Comparison of ENCODE assay signal across 16 mouse cellular contexts in genomic region chr6:28753681-28754080, GRCm38 (mm10).
DNase-seq lines count a peak whose midpoint lies in the region; ATAC-seq lines count a peak whose summit lies in the region.
"Had no signal": no experiment of that assay in that cellular context is flagged by ENCODE, and none has a peak within 500 bp of the region (broad histone marks: within the 10 kb centered on the region; RNA-seq: fewer than 3 reads in every experiment).

No protein-coding gene starts in this region.

- peaks cover 81% of the 10 kb centered on the region for H3K4me1 ChIP-seq in forebrain, embryonic 13.5 days
- peaks cover 47% of the 10 kb centered on the region for H3K4me1 ChIP-seq in forebrain, embryonic 10.5 days
- peaks cover 12% of the 10 kb centered on the region for H3K4me1 ChIP-seq in hindbrain, embryonic 16.5 days (ENCODE audit: control insufficient read depth, insufficient read depth, low read depth, low read length)
- peaks cover 17% of the 10 kb centered on the region for H3K4me1 ChIP-seq in hindbrain, embryonic 12.5 days
- H3K4me1 ChIP-seq in neural tube, embryonic 14.5 days (ENCODE audit: control insufficient read depth, insufficient read depth, low read length): peaks cover 19% of the 10 kb centered on the region; the same call in 1 of the 2 replicates

- H3K9me3 ChIP-seq in forebrain, embryonic 13.5 days (replicated peaks): no peaks in the 10 kb centered on the region
- H3K9me3 ChIP-seq in forebrain, embryonic 10.5 days: no peaks in the 10 kb centered on the region
- H3K9me3 ChIP-seq in hindbrain, embryonic 16.5 days (ENCODE audit: control insufficient read depth, low read length): no peaks in the 10 kb centered on the region
- no peaks in the 10 kb centered on the region for H3K9me3 ChIP-seq in hindbrain, embryonic 12.5 days (replicated peaks)
- no peaks in the 10 kb centered on the region for H3K9me3 ChIP-seq in neural tube, embryonic 14.5 days (ENCODE audit: control insufficient read depth, low read length)
- H3K9me3 ChIP-seq: limb, embryonic 15.5 days had no signal

- H3K4me2 ChIP-seq in forebrain, embryonic 13.5 days: no peak overlapping the region
- no peak overlapping the region for H3K4me2 ChIP-seq in hindbrain, embryonic 16.5 days (ENCODE audit: low read length)
- no peak overlapping the region for H3K4me2 ChIP-seq in hindbrain, embryonic 12.5 days (replicated peaks)
- no peak overlapping the region for H3K4me2 ChIP-seq in neural tube, embryonic 14.5 days (ENCODE audit: low read depth, low read length)
- H3K4me2 ChIP-seq: limb, embryonic 15.5 days had no signal

- no peaks in the 10 kb centered on the region for H3K36me3 ChIP-seq in forebrain, embryonic 13.5 days (ENCODE audit: poor library complexity, severe bottlenecking)
- H3K36me3 ChIP-seq in forebrain, embryonic 10.5 days (replicated peaks): 0 out of 2 replicates have a peak, but pooled peaks cover 3% of the 10 kb centered on the region
- H3K36me3 ChIP-seq in hindbrain, embryonic 16.5 days (ENCODE audit: control insufficient read depth, insufficient read depth, low read length): no peaks in the 10 kb centered on the region
- H3K36me3 ChIP-seq in hindbrain, embryonic 12.5 days: no peaks in the 10 kb centered on the region
- H3K36me3 ChIP-seq in neural tube, embryonic 14.5 days (ENCODE audit: control insufficient read depth, insufficient read depth, low read length): no peaks in the 10 kb centered on the region

- peak; percentile 52; the same call in 1 of the 2 replicates for ATAC-seq in forebrain, embryonic 13.5 days
- ATAC-seq in hindbrain, embryonic 16.5 days: no peak
- ATAC-seq in hindbrain, embryonic 12.5 days (ENCODE audit: low FRiP score): no peak
- no peak for ATAC-seq in neural tube, embryonic 14.5 days (ENCODE audit: low read depth)

- no peak overlapping the region for H3K4me3 ChIP-seq in forebrain, embryonic 13.5 days
- no peak overlapping the region for H3K4me3 ChIP-seq in forebrain, embryonic 10.5 days
- no peak overlapping the region for H3K4me3 ChIP-seq in hindbrain, embryonic 16.5 days (ENCODE audit: low read length)
- no peak overlapping the region for H3K4me3 ChIP-seq in hindbrain, embryonic 12.5 days
- no peak overlapping the region for H3K4me3 ChIP-seq in neural tube, embryonic 14.5 days (ENCODE audit: low read depth, low read length)
- H3K4me3 ChIP-seq: limb, embryonic 15.5 days had no signal

- DNase-seq in forebrain, embryonic 10.5 days (ENCODE audit: extremely low spot score, low spot score): no peak
- no peak for DNase-seq in neural tube, embryonic 10.5 days (ENCODE audit: extremely low spot score, low spot score)
- peak; percentile 77 for DNase-seq in telencephalon, adult 2 months (ENCODE audit: low read depth, low spot score)
- no peak for DNase-seq in ovary, postnatal 36 days (ENCODE audit: low spot score)
- DNase-seq: adrenal gland, adult 2 months; gastrocnemius, postnatal 14 days; kidney, adult 8-10 months; kidney, postnatal 36 days; lung, postnatal 10 days; midbrain, embryonic 14.5 days; thymus, postnatal 4 days had no signal

- no peaks in the 10 kb centered on the region for H3K27me3 ChIP-seq in forebrain, embryonic 13.5 days
- H3K27me3 ChIP-seq in forebrain, embryonic 10.5 days (ENCODE audit: poor library complexity, severe bottlenecking): no peaks in the 10 kb centered on the region
- H3K27me3 ChIP-seq in hindbrain, embryonic 16.5 days (replicated peaks; ENCODE audit: control insufficient read depth, insufficient read depth, low read length): no peaks in the 10 kb centered on the region
- H3K27me3 ChIP-seq in hindbrain, embryonic 12.5 days: no peaks in the 10 kb centered on the region
- no peaks in the 10 kb centered on the region for H3K27me3 ChIP-seq in neural tube, embryonic 14.5 days (ENCODE audit: control insufficient read depth, insufficient read depth, low read length)
- H3K27me3 ChIP-seq: limb, embryonic 15.5 days had no signal

- 53% methylated on average over 5 of the region's 5 CpGs for WGBS in forebrain, embryonic 13.5 days
- WGBS in forebrain, embryonic 10.5 days: 81% methylated on average over 5 of the region's 5 CpGs
- WGBS in hindbrain, embryonic 16.5 days: 53% methylated on average over 5 of the region's 5 CpGs
- 78% methylated on average over 5 of the region's 5 CpGs for WGBS in hindbrain, embryonic 12.5 days
- 57% methylated on average over 5 of the region's 5 CpGs for WGBS in neural tube, embryonic 14.5 days

- peak overlapping the region; percentile 73 for H3K27ac ChIP-seq in forebrain, embryonic 13.5 days
- no peak overlapping the region for H3K27ac ChIP-seq in forebrain, embryonic 10.5 days
- H3K27ac ChIP-seq in hindbrain, embryonic 16.5 days (ENCODE audit: low read depth, low read length): peak overlapping the region; percentile 30; the same call in 1 of the 2 replicates
- H3K27ac ChIP-seq in hindbrain, embryonic 12.5 days: no peak overlapping the region
- 0 out of 2 replicates have a peak overlapping the region, but pooled peaks have one; percentile 34 for H3K27ac ChIP-seq in neural tube, embryonic 14.5 days (ENCODE audit: low read depth, low read length)
- H3K27ac ChIP-seq: limb, embryonic 15.5 days had no signal

- H3K9ac ChIP-seq in forebrain, embryonic 13.5 days: no peak overlapping the region
- H3K9ac ChIP-seq in hindbrain, embryonic 16.5 days (ENCODE audit: low read depth, low read length): no peak overlapping the region
- H3K9ac ChIP-seq in hindbrain, embryonic 12.5 days: no peak overlapping the region
- H3K9ac ChIP-seq in neural tube, embryonic 14.5 days (replicated peaks; ENCODE audit: low read depth, low read length): no peak overlapping the region
- H3K9ac ChIP-seq: limb, embryonic 15.5 days had no signal

Comparison
In these comparisons a context has a peak if more than half of its experiments do, and no peak if none do; other contexts are left out.
1. H3K27ac ChIP-seq: peak in forebrain, embryonic 13.5 days (single experiment), hindbrain, embryonic 16.5 days (single experiment) and neural tube, embryonic 14.5 days (single experiment); none in forebrain, embryonic 10.5 days (single experiment) and hindbrain, embryonic 12.5 days (single experiment).